Mouse (Mus musculus): ENCODE data around the gene Hhex. TPM values are rescaled to one million over a fixed set of nuclear protein-coding genes. Genes with fewer than 3 reads are reported as not detected.

The Hhex gene
- total RNA-seq, 1 experiment, result 2.1 TPM

DNA sequence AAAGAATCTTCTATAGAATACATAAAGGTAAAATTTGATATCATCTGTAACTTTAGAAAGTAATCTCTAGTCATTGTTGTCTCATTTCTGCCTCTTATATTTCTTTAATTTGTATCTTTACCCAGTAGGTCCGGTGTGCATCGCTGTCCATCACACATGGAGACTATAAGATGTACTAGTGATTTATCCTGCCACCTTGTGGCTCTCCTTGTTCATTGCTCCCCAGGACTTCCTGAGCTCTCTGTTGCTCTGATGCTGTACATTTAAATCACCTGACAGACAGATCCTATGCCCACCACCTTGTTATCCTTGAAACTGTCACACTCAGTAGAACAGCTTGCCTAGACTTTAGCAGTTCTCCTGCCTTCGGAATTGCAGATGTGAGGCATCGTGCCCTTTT is 16.3 kb upstream of the Hhex start:
- Histone ChIP-seq H3K9ac (ENCODE audit: insufficient read depth, low read depth, low read length, poor library complexity, severe bottlenecking) (no peak overlapping the region), H3K4me1 (ENCODE audit: control insufficient read depth in 2 of 2, insufficient read depth in 2 of 2, low read length in 2 of 2, poor library complexity in 1 of 2) (no peaks in the 10 kb centered on the region), H3K27ac (ENCODE audit: insufficient read depth, low read depth, low read length, poor library complexity, severe bottlenecking) (0 out of 2 replicates have a peak overlapping the region, but pooled peaks have one; percentile 52), H3K36me3 (ENCODE audit: control insufficient read depth, insufficient read depth, low read length, poor library complexity, severe bottlenecking) (peaks cover 49% of the 10 kb centered on the region), H3K9me3 (ENCODE audit: control insufficient read depth, insufficient read depth, low read depth, low read length) (no peaks in the 10 kb centered on the region), H3K4me3 (ENCODE audit: insufficient read depth in 1 of 2, low read depth in 1 of 2, low read length in 2 of 2, poor library complexity in 1 of 2, severe bottlenecking in 1 of 2) (no peak overlapping the region)
- in situ Hi-C loops (cut with MboI; ENCODE audit: low sequenced_read_pairs in 2 of 2, unreplicated experiment in 2 of 2), result no loop called here
- peak; percentile 24 for DNase-seq (ENCODE audit: low read depth, low spot score)
- TF ChIP-seq HCFC1 (IDR thresholded peaks at IDR 0.05; ENCODE audit: borderline replicate concordance, insufficient read depth, low read length), result no peak
- TF ChIP-seq ZNF384 (IDR thresholded peaks at IDR 0.05; ENCODE audit: low read depth, low read length), result no peak
- no peak for TF ChIP-seq CHD2 (IDR thresholded peaks at IDR 0.05; ENCODE audit: low read depth, low read length)
- TF ChIP-seq MAFK (IDR thresholded peaks at IDR 0.05; ENCODE audit: insufficient read depth, low read depth, low read length), result no peak
- TF ChIP-seq ZC3H11A (IDR thresholded peaks at IDR 0.05; ENCODE audit: borderline replicate concordance, low read depth, low read length), result no peak

GRCm38 (mm10) chr19:37419613-37420012 is 15.0 kb upstream of the Hhex start:
- Histone ChIP-seq H3K36me3 (ENCODE audit: control insufficient read depth, insufficient read depth, low read length, poor library complexity, severe bottlenecking) (peaks cover 43% of the 10 kb centered on the region), H3K4me3 (ENCODE audit: insufficient read depth in 1 of 2, low read depth in 1 of 2, low read length in 2 of 2, poor library complexity in 1 of 2, severe bottlenecking in 1 of 2) (no peak overlapping the region), H3K9me3 (ENCODE audit: control insufficient read depth, insufficient read depth, low read depth, low read length) (no peaks in the 10 kb centered on the region), H3K4me1 (ENCODE audit: control insufficient read depth in 2 of 2, insufficient read depth in 2 of 2, low read length in 2 of 2, poor library complexity in 1 of 2) (no peaks in the 10 kb centered on the region), H3K27ac (ENCODE audit: insufficient read depth, low read depth, low read length, poor library complexity, severe bottlenecking) (no peak overlapping the region), H3K9ac (ENCODE audit: insufficient read depth, low read depth, low read length, poor library complexity, severe bottlenecking) (no peak overlapping the region)
- TF ChIP-seq MAFK (IDR thresholded peaks at IDR 0.05; ENCODE audit: insufficient read depth, low read depth, low read length) (no peak), ZC3H11A (IDR thresholded peaks at IDR 0.05; ENCODE audit: borderline replicate concordance, low read depth, low read length) (no peak), HCFC1 (IDR thresholded peaks at IDR 0.05; ENCODE audit: borderline replicate concordance, insufficient read depth, low read length) (no peak), CHD2 (IDR thresholded peaks at IDR 0.05; ENCODE audit: low read depth, low read length) (no peak), ZNF384 (IDR thresholded peaks at IDR 0.05; ENCODE audit: low read depth, low read length) (no peak)
- peak; percentile 70 for DNase-seq (ENCODE audit: low read depth, low spot score)
- in situ Hi-C loops (cut with MboI; ENCODE audit: low sequenced_read_pairs in 2 of 2, unreplicated experiment in 2 of 2), result no loop called here

- TF ChIP-seq ZNF384 (IDR thresholded peaks at IDR 0.05; ENCODE audit: low read depth, low read length) (no peak), HCFC1 (IDR thresholded peaks at IDR 0.05; ENCODE audit: borderline replicate concordance, insufficient read depth, low read length) (no peak)
- in situ Hi-C loops (cut with MboI; ENCODE audit: low sequenced_read_pairs in 2 of 2, unreplicated experiment in 2 of 2), result no loop called here
- Histone ChIP-seq H3K4me3 (ENCODE audit: insufficient read depth in 1 of 2, low read depth in 1 of 2, low read length in 2 of 2, poor library complexity in 1 of 2, severe bottlenecking in 1 of 2) (no peak overlapping the region), H3K27ac (ENCODE audit: insufficient read depth, low read depth, low read length, poor library complexity, severe bottlenecking) (no peak overlapping the region), H3K4me1 (ENCODE audit: control insufficient read depth in 2 of 2, insufficient read depth in 2 of 2, low read length in 2 of 2, poor library complexity in 1 of 2) (no peaks in the 10 kb centered on the region), H3K36me3 (ENCODE audit: control insufficient read depth, insufficient read depth, low read length, poor library complexity, severe bottlenecking) (no peaks in the 10 kb centered on the region), H3K9me3 (ENCODE audit: control insufficient read depth, insufficient read depth, low read depth, low read length) (no peaks in the 10 kb centered on the region), H3K9ac (ENCODE audit: insufficient read depth, low read depth, low read length, poor library complexity, severe bottlenecking) (no peak overlapping the region)
- no peak for DNase-seq (ENCODE audit: low read depth, low spot score)
These were observed 6.0 kb upstream of the Hhex start for GRCm38 (mm10) chr19:37428589-37428988.

DNA sequence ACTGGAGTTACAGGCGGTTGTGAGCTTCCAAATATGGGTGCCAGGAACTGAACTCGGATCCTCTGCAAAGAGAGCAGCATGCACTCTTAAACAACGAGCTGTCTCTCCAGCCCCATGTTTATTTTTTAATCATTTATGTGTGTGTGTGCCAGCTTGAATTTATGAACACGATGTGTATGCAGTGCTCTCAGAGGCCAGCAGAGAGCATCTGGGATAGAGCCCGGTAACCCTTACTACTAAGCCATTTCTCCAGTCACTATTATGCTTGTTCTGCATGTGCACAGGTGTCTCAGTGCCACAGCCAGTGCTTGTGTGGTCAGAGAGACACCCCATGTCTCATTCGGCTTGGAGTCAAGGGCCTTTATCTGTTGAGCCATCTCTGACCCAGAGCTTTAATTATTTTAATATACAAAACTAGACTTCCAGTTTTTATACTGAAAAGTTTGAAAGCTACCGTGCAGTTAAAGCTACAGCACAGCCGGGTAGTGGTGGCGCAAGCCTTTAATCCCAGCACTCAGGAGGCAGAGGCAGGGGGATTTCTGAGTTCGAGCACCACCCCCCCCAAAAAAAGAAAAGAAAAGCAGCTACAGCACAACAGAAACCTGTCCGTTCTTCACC is 3.4 kb upstream of the Hhex start:
- Histone ChIP-seq H3K4me3 (ENCODE audit: insufficient read depth in 1 of 2, low read depth in 1 of 2, low read length in 2 of 2, poor library complexity in 1 of 2, severe bottlenecking in 1 of 2) (no peak overlapping the region), H3K4me1 (ENCODE audit: control insufficient read depth in 2 of 2, insufficient read depth in 2 of 2, low read length in 2 of 2, poor library complexity in 1 of 2) (peaks cover 3 to 4% of the 10 kb centered on the region in 2 experiments; a peak in 2 of 4 replicates), H3K27ac (ENCODE audit: insufficient read depth, low read depth, low read length, poor library complexity, severe bottlenecking) (no peak overlapping the region), H3K36me3 (ENCODE audit: control insufficient read depth, insufficient read depth, low read length, poor library complexity, severe bottlenecking) (no peaks in the 10 kb centered on the region), H3K9ac (ENCODE audit: insufficient read depth, low read depth, low read length, poor library complexity, severe bottlenecking) (no peak overlapping the region), H3K9me3 (ENCODE audit: control insufficient read depth, insufficient read depth, low read depth, low read length) (no peaks in the 10 kb centered on the region)
- TF ChIP-seq HCFC1 (IDR thresholded peaks at IDR 0.05; ENCODE audit: borderline replicate concordance, insufficient read depth, low read length), result no peak
- TF ChIP-seq ZC3H11A (IDR thresholded peaks at IDR 0.05; ENCODE audit: borderline replicate concordance, low read depth, low read length), result no peak
- no peak for TF ChIP-seq ZNF384 (IDR thresholded peaks at IDR 0.05; ENCODE audit: low read depth, low read length)
- TF ChIP-seq MAFK (IDR thresholded peaks at IDR 0.05; ENCODE audit: insufficient read depth, low read depth, low read length), result no peak
- no peak for TF ChIP-seq CHD2 (IDR thresholded peaks at IDR 0.05; ENCODE audit: low read depth, low read length)
- in situ Hi-C loops (cut with MboI; ENCODE audit: low sequenced_read_pairs in 2 of 2, unreplicated experiment in 2 of 2), result no loop called here
- no peak for DNase-seq (ENCODE audit: low read depth, low spot score)

Measured in ES-E14 (cell line).